Mouse (Mus musculus) neural tube, embryonic 15.5 days (tissue): ENCODE data around the gene Slco4a1. TPM values are rescaled to one million over a fixed set of nuclear protein-coding genes. Genes with fewer than 3 reads are reported as not detected.

ENCODE experiments used
- ATAC-seq: fragments of 200-750 bp; cut with Nextera tagmentation; 2 replicates; pipeline ENCODE4 v1.8.0; 2017; ENCODE audit warnings: mild to moderate bottlenecking, moderate TSS enrichment, moderate library complexity; ENCODE audit not compliant: low FRiP score
- H3K27ac ChIP-seq: fragments of 300-500 bp; sonication (generic); replicated peaks from 2 replicates; pipeline ENCODE4 v1.5.1; 2015; ENCODE audit warnings: mild to moderate bottlenecking, inconsistent platforms
- H3K27me3 ChIP-seq: fragments of 300-500 bp; sonication (generic); replicated peaks from 2 replicates; pipeline ENCODE4 v1.6.1; 2015; ENCODE audit warnings: inconsistent platforms
- H3K36me3 ChIP-seq: fragments of 300-500 bp; sonication (generic); 2 replicates; pipeline ENCODE4 v1.6.1; 2015; ENCODE audit warnings: inconsistent platforms
- H3K4me1 ChIP-seq: fragments of 300-500 bp; sonication (generic); 2 replicates; pipeline ENCODE4 v1.6.1; 2015; ENCODE audit warnings: inconsistent platforms
- H3K4me2 ChIP-seq: fragments of 300-500 bp; sonication (generic); 2 replicates; pipeline ENCODE4 v1.6.1; 2015; ENCODE audit warnings: inconsistent platforms, mild to moderate bottlenecking, moderate library complexity
- H3K4me3 ChIP-seq: fragments of 300-500 bp; sonication (generic); replicated peaks from 2 replicates; pipeline ENCODE4 v1.5.1; 2015; ENCODE audit warnings: mild to moderate bottlenecking, inconsistent platforms
- H3K9ac ChIP-seq: fragments of 300-500 bp; sonication (generic); replicated peaks from 2 replicates; pipeline ENCODE4 v1.6.1; 2015; ENCODE audit warnings: mild to moderate bottlenecking, inconsistent platforms
- H3K9me3 ChIP-seq: fragments of 300-500 bp; sonication (generic); replicated peaks from 2 replicates; pipeline ENCODE4 v1.6.1; 2016; ENCODE audit warnings: inconsistent platforms
- WGBS: fragments of 180-500 bp; shearing (Covaris S2); methylation state at CpG from one replicate; pipeline ENCODE4 v1.1.7; 2015; ENCODE audit warnings: mixed read lengths; 5-methylcytosine and 5-hydroxymethylcytosine counted together
- polyA plus RNA-seq: library from polyadenylated mRNA; unstranded; fragments of >200 nt; fragmentation: Nextera tagmentation; extraction: Ambion mirVana; gene quantifications from 2 replicates; pipeline ENCODE4 v1.2.1, GENCODE M21; 2015

Gene Slco4a1
- polyA plus RNA-seq, 1 experiment from 2014 or later, result 2.4 TPM

- ATAC-seq, result no peak
- 92% methylated on average over 3 of the region's 3 CpGs for WGBS
- H3K4me3 ChIP-seq, result no peak overlapping the region
Measured at GRCm38 (mm10) chr2:180474864-180475263, 18.8 kb downstream of the Slco4a1 start.

GRCm38 (mm10) chr2:180482274-180482673, 26.2 kb downstream of the Slco4a1 start:
- no peak overlapping the region; the same call in 1 of the 2 replicates for H3K27ac ChIP-seq
- H3K9me3 ChIP-seq, result no peaks in the 10 kb centered on the region
- H3K36me3 ChIP-seq, result no peaks in the 10 kb centered on the region
- H3K4me2 ChIP-seq, result peak overlapping the region; percentile 34
- 5% methylated on average over 16 of the region's 16 CpGs for WGBS
- H3K4me3 ChIP-seq, result no peak overlapping the region
- H3K27me3 ChIP-seq, result no peaks in the 10 kb centered on the region
- peak; percentile 33 for ATAC-seq
- no peak overlapping the region for H3K9ac ChIP-seq
- H3K4me1 ChIP-seq, result peaks cover 22% of the 10 kb centered on the region

More at GRCm38 (mm10) chr2:180474864-180475263, 18.8 kb downstream of the Slco4a1 start:
- H3K9me3 ChIP-seq, result no peaks in the 10 kb centered on the region
- H3K4me1 ChIP-seq, result peaks cover 5% of the 10 kb centered on the region; the same call in 1 of the 2 replicates
- no peak overlapping the region for H3K4me2 ChIP-seq
- H3K9ac ChIP-seq, result no peak overlapping the region
- H3K27me3 ChIP-seq, result peaks cover 4% of the 10 kb centered on the region; the same call in 1 of the 2 replicates
- H3K27ac ChIP-seq, result no peak overlapping the region
- H3K36me3 ChIP-seq, result no peaks in the 10 kb centered on the region

- Histone ChIP-seq H3K27me3 (no peaks in the 10 kb centered on the region), H3K4me1 (peaks cover 34% of the 10 kb centered on the region), H3K9ac (no peak overlapping the region), H3K4me2 (no peak overlapping the region), H3K36me3 (no peaks in the 10 kb centered on the region), H3K9me3 (no peaks in the 10 kb centered on the region), H3K4me3 (no peak overlapping the region), H3K27ac (peak overlapping the region; percentile 54)
- WGBS, result 77% methylated on average over 4 of the region's 4 CpGs
- no peak for ATAC-seq
Measured at GRCm38 (mm10) chr2:180484882-180485281, 28.8 kb downstream of the Slco4a1 start.

- H3K27ac ChIP-seq, result peak overlapping the region; percentile 54
- H3K9ac ChIP-seq, result no peak overlapping the region
- ATAC-seq, result no peak
- H3K4me1 ChIP-seq, result peaks cover 34% of the 10 kb centered on the region
- WGBS, result 14% methylated on average over 3 of the region's 3 CpGs
- H3K36me3 ChIP-seq, result no peaks in the 10 kb centered on the region
- H3K4me3 ChIP-seq, result no peak overlapping the region
- H3K9me3 ChIP-seq, result no peaks in the 10 kb centered on the region
- no peaks in the 10 kb centered on the region for H3K27me3 ChIP-seq
- H3K4me2 ChIP-seq, result no peak overlapping the region
Measured at GRCm38 (mm10) chr2:180485306-180485705, 29.3 kb downstream of the Slco4a1 start.

GRCm38 (mm10) chr2:180488210-180488751, 32.2 kb downstream of the Slco4a1 start:
- Histone ChIP-seq H3K27ac (no peak overlapping the region; the same call in 1 of the 2 replicates), H3K9ac (0 out of 2 replicates have a peak overlapping the region, but pooled peaks have one; percentile 17), H3K36me3 (no peaks in the 10 kb centered on the region), H3K27me3 (no peaks in the 10 kb centered on the region), H3K4me2 (peak overlapping the region; percentile 46), H3K9me3 (no peaks in the 10 kb centered on the region), H3K4me3 (no peak overlapping the region), H3K4me1 (peaks cover 24% of the 10 kb centered on the region)
- 7% methylated on average over 17 of the region's 17 CpGs for WGBS
- ATAC-seq, result no peak

- H3K4me3 ChIP-seq, result no peak overlapping the region
- no peak overlapping the region for H3K4me2 ChIP-seq
- no peaks in the 10 kb centered on the region for H3K36me3 ChIP-seq
- peaks cover 20% of the 10 kb centered on the region for H3K4me1 ChIP-seq
- H3K27ac ChIP-seq, result no peak overlapping the region
- no peak overlapping the region for H3K9ac ChIP-seq
- H3K9me3 ChIP-seq, result no peaks in the 10 kb centered on the region
- peaks cover 34% of the 10 kb centered on the region for H3K27me3 ChIP-seq
- WGBS, result 79% methylated on average over 8 of the region's 8 CpGs
- ATAC-seq, result no peak
Measured at GRCm38 (mm10) chr2:180495906-180496305, 39.9 kb downstream of the Slco4a1 start.

GRCm38 (mm10) chr2:180499741-180500140, 43.7 kb downstream of the Slco4a1 start, which contains the start of gene Ntsr1:
TSS of gene Ntsr1 (plus strand) at chr2:180499976.
- Histone ChIP-seq H3K27ac (no peak within 1 kb of the TSS), H3K4me2 (peak within 1 kb of the TSS; percentile 79), H3K27me3 (peaks cover 50% of the 10 kb centered on the region), H3K9ac (peak within 1 kb of the TSS; percentile 49), H3K4me3 (peak within 1 kb of the TSS; percentile 41), H3K36me3 (no peaks in the 10 kb centered on the region), H3K9me3 (no peaks in the 10 kb centered on the region), H3K4me1 (peaks cover 27% of the 10 kb centered on the region)
- WGBS, result under 1% methylated on average over 30 of the region's 30 CpGs
- peak; percentile 70; the same call in 1 of the 2 replicates for ATAC-seq

GRCm38 (mm10) chr2:180500726-180501125, 44.7 kb downstream of the Slco4a1 start:
- no peak overlapping the region for H3K27ac ChIP-seq
- H3K4me2 ChIP-seq, result peak overlapping the region; percentile 79
- no peaks in the 10 kb centered on the region for H3K36me3 ChIP-seq
- H3K4me1 ChIP-seq, result peaks cover 27% of the 10 kb centered on the region
- no peak overlapping the region for H3K9ac ChIP-seq
- H3K27me3 ChIP-seq, result peaks cover 50% of the 10 kb centered on the region
- H3K4me3 ChIP-seq, result peak overlapping the region; percentile 41; the same call in 1 of the 2 replicates
- no peaks in the 10 kb centered on the region for H3K9me3 ChIP-seq
- WGBS, result 32% methylated on average over 13 of the region's 13 CpGs
- ATAC-seq, result no peak

- H3K36me3 ChIP-seq, result no peaks in the 10 kb centered on the region
- H3K9ac ChIP-seq, result no peak overlapping the region
- peaks cover 50% of the 10 kb centered on the region for H3K27me3 ChIP-seq
- H3K4me1 ChIP-seq, result peaks cover 28% of the 10 kb centered on the region
- H3K27ac ChIP-seq, result no peak overlapping the region
- no peaks in the 10 kb centered on the region for H3K9me3 ChIP-seq
- WGBS, result 41% methylated on average over 9 of the region's 9 CpGs
- H3K4me2 ChIP-seq, result peak overlapping the region; percentile 79
- H3K4me3 ChIP-seq, result no peak overlapping the region
- no peak for ATAC-seq
Measured at GRCm38 (mm10) chr2:180501217-180501967, 45.3 kb downstream of the Slco4a1 start.

- WGBS, result 30% methylated on average over 5 of the region's 5 CpGs
- Histone ChIP-seq H3K4me3 (no peak overlapping the region), H3K4me1 (peaks cover 7% of the 10 kb centered on the region; the same call in 1 of the 2 replicates), H3K36me3 (no peaks in the 10 kb centered on the region), H3K9ac (no peak overlapping the region), H3K4me2 (no peak overlapping the region), H3K27me3 (peaks cover 12% of the 10 kb centered on the region), H3K9me3 (no peaks in the 10 kb centered on the region), H3K27ac (no peak overlapping the region)
- ATAC-seq, result no peak
Measured at GRCm38 (mm10) chr2:180506281-180506680, 50.2 kb downstream of the Slco4a1 start.

- Histone ChIP-seq H3K27me3 (no peaks in the 10 kb centered on the region; the same call in 1 of the 2 replicates), H3K4me2 (no peak overlapping the region), H3K4me3 (no peak overlapping the region), H3K36me3 (no peaks in the 10 kb centered on the region), H3K9ac (no peak overlapping the region), H3K27ac (no peak overlapping the region), H3K4me1 (peaks cover 18% of the 10 kb centered on the region), H3K9me3 (no peaks in the 10 kb centered on the region)
- WGBS, result 85% methylated on average over 14 of the region's 14 CpGs
- no peak for ATAC-seq
Measured at GRCm38 (mm10) chr2:180508455-180509115, 52.5 kb downstream of the Slco4a1 start.
